Mouse (Mus musculus) urinary bladder, postnatal 14 days (tissue): Measurements from ENCODE around the gene Syn3.

Source experiments
- DNase-seq: peaks from one replicate; pipeline ENCODE4 v3.0.0; 2021; ENCODE audit warnings: low spot score

Gene Syn3

GRCm38 (mm10) chr10:86203915-86204314 lies 294.8 kb downstream of the Syn3 start:
- DNase-seq = peak; percentile 52

GRCm38 (mm10) chr10:86203175-86203574 lies 295.5 kb downstream of the Syn3 start:
- no peak for DNase-seq

DNA sequence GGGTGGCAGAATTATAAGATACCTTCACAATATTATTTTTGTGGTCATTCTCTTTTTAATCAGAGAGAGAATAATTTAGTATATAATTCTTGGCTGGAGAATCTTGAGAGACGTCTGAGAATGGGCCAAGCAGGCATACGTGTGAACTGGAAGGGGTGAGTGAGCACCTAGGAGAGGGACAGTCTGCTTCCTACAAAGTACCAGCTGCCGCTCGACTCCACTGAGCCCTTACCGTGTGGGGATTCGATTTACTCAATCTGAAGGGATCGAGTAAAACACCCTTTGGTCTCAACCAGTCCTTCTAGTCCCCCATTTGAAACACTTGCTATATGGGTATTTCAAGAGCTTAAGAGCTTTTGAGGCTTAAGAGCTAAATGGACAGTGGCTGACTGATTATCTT lies 296.9 kb downstream of the Syn3 start:
- DNase-seq = no peak

GRCm38 (mm10) chr10:86201006-86201405 lies 297.7 kb downstream of the Syn3 start:
- DNase-seq = no peak

DNA sequence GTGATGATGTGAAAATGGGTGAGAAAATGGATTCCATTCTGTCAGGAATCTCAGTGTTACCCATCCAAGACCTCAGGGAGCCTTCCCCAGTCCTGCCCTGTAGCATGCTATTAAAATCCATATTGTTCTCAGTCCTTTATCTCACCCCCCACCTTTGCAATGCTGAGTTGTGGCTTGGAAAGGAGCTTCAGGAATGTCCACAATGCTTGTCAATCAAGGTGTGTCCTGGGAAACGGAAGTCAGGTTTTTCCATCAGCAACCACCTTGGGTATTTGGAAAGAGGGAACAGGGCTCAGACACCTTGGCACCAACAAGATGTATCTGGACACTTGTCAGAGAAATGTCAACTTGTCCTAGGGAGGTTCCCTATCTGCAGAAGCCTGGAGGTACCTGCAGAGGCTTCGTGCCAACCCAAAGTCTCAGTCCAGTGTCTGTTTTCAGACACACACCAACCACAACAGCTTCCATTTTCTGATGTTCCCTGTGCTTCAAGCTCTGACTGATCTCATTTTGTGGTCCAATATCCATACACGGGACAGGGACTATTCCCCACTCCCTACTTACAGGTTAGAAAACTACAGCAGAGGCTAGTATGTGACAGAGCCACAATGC lies 302.2 kb downstream of the Syn3 start:
- no peak for DNase-seq

DNA sequence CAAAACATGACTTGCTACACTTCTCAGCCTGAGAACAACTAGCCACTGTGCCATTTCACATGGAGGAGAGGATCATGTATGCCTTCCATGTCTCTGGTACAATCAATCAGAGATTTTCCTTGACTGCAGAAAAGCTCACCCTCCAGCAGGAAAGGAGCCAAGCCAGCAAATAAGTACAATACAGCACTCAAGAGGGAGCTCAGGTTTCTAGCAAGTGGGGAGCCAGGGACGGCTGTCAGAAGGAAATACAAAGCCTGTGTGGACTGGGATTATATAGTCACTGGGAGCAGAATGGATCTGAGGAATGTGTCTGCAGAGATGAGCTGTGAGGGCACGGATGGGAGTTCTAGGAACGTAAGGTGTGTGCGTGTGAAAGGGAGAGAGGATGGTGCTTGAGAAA lies 304.0 kb downstream of the Syn3 start:
- no peak for DNase-seq

GRCm38 (mm10) chr10:86193863-86194434 lies 304.7 kb downstream of the Syn3 start:
- no peak for DNase-seq

DNA sequence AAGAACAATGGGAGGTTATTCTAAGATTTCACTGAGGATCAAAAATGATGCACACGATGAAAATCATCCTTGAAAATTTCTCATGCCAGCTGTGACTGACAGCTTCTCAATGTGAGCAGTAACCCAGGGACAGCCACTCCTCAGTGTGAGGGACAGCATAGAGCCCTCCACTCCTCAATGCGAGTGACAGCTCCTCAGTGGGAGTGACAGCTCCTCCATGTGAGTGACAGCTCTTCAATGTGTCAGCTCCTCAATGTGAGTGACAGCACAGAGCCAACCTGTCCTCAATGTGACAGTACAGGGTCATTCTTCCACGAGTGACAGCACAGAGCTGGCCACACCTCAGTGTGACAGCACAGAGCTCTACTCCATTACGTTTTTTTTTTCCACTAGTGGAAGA lies 310.1 kb downstream of the Syn3 start:
- DNase-seq = no peak

DNA sequence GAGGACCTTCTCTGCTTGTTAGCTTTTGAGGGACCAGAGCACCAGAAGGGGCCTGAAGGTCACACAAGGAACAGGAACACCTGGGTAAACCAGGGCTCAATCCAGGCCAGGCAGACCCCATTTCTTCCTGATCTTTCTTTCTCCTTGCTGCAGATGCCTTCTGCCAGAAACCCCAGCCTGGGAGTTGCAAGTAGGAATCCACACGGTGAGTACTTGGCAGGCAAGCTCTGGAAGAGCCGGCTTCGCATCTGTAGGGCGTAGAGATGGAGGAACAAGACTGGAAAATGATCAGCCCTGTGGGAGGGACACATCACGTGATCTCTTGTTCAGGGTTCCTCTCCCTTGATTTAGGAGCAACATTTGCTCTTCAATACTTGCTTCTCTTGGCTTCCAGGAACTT lies 310.8 kb downstream of the Syn3 start:
- DNase-seq = no peak

DNA sequence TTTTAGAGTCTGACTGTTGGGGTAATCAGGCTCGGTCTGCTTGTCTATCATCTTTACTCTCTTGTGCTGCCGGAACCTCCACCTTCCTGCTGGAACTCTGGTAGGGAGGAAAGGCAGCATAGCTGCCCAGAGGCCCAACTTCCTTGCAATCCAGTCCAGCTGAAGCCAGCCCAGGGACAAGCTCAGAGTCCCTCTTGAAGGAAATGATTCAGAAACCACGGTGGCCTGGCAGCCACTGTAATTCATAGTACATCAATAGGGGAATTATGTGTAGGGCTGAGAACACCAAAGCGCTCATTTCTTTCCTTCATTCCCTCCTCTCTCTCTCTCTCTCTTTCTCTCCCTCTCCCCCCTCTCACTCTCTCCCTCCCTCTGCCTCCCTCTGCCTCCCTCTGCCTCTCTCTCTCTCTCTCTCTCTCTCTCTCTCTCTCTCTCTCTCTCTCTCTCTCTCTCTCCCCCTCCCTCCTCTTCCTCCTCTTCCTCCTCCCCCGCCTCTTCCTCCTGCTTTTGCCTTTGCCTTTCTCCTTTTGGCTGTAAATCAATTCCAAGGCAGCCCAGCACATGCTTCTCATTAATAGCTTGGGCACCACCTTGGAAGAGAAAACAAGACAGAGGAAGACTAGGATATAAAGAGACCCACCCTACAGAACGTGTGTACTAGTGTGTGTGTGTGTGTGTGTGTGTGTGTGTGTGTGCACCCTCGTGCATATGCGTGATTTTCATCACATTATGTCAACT lies 315.4 kb downstream of the Syn3 start:
- DNase-seq = no peak

GRCm38 (mm10) chr10:86182183-86182805 lies 316.4 kb downstream of the Syn3 start:
- DNase-seq = peak; percentile 66

DNA sequence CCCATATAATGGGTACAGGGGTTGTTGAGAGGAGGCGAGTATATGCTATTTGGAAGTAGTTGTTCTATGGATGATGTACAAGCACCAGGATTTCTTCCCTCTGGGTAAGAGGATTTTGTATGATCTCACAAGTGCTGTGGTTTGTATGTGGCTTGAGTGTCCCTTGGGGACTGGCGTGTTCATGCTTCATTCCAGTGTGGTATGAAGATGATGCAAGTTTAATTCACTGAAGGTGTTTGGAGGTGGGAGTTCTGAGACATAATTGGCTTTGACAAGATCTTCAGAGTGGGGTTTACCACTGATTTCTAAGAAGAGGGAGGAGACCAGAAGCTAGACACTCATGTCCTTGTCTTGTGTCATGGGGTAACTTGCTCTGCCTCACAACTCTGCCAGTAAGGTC lies 322.3 kb downstream of the Syn3 start:
- no peak for DNase-seq

- no peak for DNase-seq
Measured at GRCm38 (mm10) chr10:86174017-86174416, 324.7 kb downstream of the Syn3 start.

DNA sequence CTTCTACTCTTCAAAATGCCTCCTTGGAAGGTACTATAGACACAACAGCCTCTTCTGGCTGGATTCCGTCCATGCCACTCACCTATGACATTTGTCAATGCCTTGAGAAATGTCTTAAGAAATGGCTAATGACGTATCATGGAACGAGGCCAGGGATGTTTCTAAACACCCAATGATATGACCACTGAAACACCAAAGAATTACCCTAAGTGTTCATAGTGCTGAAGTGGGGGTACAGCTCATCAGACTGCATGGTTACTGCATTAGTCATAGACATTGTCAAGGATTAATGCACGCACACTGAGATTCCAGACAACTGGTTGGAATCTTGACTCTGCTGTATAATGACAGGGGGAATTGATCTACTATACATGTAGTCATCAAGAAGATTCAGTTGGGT lies 325.4 kb downstream of the Syn3 start:
- DNase-seq = no peak

- DNase-seq = no peak
Measured at GRCm38 (mm10) chr10:86171246-86171645, 327.4 kb downstream of the Syn3 start.

DNA sequence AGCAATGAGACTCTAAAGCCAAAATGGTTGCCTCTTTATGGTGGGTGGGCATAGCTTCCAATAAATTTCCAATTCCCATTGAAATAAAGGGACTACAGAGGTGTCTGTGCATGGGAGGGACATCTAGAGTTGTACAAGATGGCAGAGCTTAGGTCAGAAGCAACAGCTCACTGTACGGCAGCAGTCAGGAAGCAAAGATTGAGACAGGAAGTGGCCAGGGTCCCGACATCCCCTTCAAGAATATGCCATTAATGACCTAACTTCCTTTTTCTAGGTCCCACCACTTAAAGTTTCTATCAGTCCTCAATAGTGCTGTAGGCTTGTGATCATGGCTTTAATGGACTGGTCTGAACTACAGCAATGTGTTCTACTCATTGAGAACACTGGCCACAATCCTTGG lies 330.6 kb downstream of the Syn3 start:
- no peak for DNase-seq

GRCm38 (mm10) chr10:86166854-86167268 lies 331.8 kb downstream of the Syn3 start:
- peak; percentile 11 for DNase-seq

DNA sequence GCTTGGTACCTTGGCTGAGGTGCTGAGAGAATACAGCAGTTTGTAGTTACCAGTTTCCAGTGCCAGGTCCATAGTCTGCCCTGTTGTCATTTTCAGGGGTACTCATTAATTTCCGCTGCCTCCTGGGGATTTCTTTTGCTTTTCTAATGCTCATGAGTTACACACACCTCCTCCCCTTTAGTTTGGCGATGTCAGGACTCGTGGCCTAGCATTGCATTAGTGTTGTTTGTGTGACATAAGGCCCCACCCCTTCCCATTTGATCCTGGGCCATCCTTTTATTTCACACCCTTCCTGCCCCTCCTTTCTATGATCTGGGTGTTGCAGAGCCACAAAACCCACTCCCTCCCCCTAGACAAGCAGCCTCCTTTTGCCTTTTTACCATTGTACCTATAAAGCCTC lies 334.6 kb downstream of the Syn3 start:
- no peak for DNase-seq

DNA sequence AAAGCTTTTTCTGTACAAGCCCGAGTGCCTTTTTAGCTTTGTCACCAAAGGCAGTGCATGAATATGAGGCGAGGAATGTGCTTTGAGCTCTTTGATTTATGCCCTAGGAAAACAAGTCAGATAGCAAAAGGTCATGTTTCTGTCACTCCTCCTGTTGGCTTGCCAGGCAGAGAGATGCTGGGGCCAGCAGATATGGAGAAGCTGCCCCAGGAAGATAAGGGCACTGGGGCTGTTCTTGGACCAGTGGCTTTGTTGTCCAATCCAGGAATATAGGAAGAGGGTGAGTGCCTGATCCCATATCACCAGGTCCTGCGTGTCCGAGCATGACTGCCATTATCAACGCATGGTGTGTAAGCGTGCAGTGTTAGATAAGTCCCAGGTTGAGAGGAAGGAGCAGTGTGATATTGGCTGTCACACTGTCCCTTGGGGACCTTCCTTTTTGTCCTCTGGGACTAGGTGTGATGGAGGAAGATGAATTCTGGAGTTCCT lies 336.9 kb downstream of the Syn3 start:
- DNase-seq = peak; percentile 5

GRCm38 (mm10) chr10:86158198-86158899 lies 340.3 kb downstream of the Syn3 start:
- no peak for DNase-seq

- DNase-seq = no peak
Measured at GRCm38 (mm10) chr10:86155344-86155743, 343.4 kb downstream of the Syn3 start.

- no peak for DNase-seq
Measured at GRCm38 (mm10) chr10:86153221-86153620, 345.5 kb downstream of the Syn3 start.
